Mouse (Mus musculus): ENCODE measurements around the gene A830031A19Rik. TPM values are rescaled to one million over a fixed set of nuclear protein-coding genes. Genes with fewer than 3 reads are reported as not detected.

Gene A830031A19Rik
- polyA plus RNA-seq, 1 experiment: not detected

- peak overlapping the region; percentile 58 for H3K4me3 ChIP-seq (ENCODE audit: low read depth, low read length)
- peak overlapping the region; percentile 28 for H3K9ac ChIP-seq (ENCODE audit: low read depth, poor library complexity, severe bottlenecking)
- no peak overlapping the region for H3K27ac ChIP-seq (ENCODE audit: insufficient read depth, low read length)
- no peak for TF ChIP-seq EP300 (IDR thresholded peaks at IDR 0.05; ENCODE audit: insufficient read depth, low read depth, low read length)
- peak; percentile 16 for TF ChIP-seq CTCF (IDR thresholded peaks at IDR 0.05; ENCODE audit: low read depth, low read length)
- TF ChIP-seq POLR2A (IDR thresholded peaks at IDR 0.05; ENCODE audit: insufficient read depth, low read length): no peak
- H3K36me3 ChIP-seq (ENCODE audit: control insufficient read depth, insufficient read depth, low read length, poor library complexity, severe bottlenecking): no peaks in the 10 kb centered on the region
- no peaks in the 10 kb centered on the region for H3K9me3 ChIP-seq (replicated peaks; ENCODE audit: control insufficient read depth, insufficient read depth, low read length, poor library complexity, severe bottlenecking)
- peaks cover 2% of the 10 kb centered on the region for H3K4me1 ChIP-seq (ENCODE audit: control insufficient read depth, insufficient read depth, low read length)
- peaks cover 40% of the 10 kb centered on the region for H3K27me3 ChIP-seq (ENCODE audit: control insufficient read depth, insufficient read depth, low read length, poor library complexity, severe bottlenecking)
Measured at GRCm38 (mm10) chr11:24081016-24081686, 6.3 kb upstream of the A830031A19Rik start.

- peaks cover 40% of the 10 kb centered on the region for H3K27me3 ChIP-seq (ENCODE audit: control insufficient read depth, insufficient read depth, low read length, poor library complexity, severe bottlenecking)
- H3K36me3 ChIP-seq (ENCODE audit: control insufficient read depth, insufficient read depth, low read length, poor library complexity, severe bottlenecking): no peaks in the 10 kb centered on the region
- H3K4me1 ChIP-seq (ENCODE audit: control insufficient read depth, insufficient read depth, low read length): peaks cover 2% of the 10 kb centered on the region
- H3K9ac ChIP-seq (ENCODE audit: low read depth, poor library complexity, severe bottlenecking): peak overlapping the region; percentile 28
- H3K4me3 ChIP-seq (ENCODE audit: low read depth, low read length): peak overlapping the region; percentile 58
- TF ChIP-seq CTCF (IDR thresholded peaks at IDR 0.05; ENCODE audit: low read depth, low read length) (no peak), POLR2A (IDR thresholded peaks at IDR 0.05; ENCODE audit: insufficient read depth, low read length) (no peak), EP300 (IDR thresholded peaks at IDR 0.05; ENCODE audit: insufficient read depth, low read depth, low read length) (no peak)
- no peak overlapping the region for H3K27ac ChIP-seq (ENCODE audit: insufficient read depth, low read length)
- H3K9me3 ChIP-seq (replicated peaks; ENCODE audit: control insufficient read depth, insufficient read depth, low read length, poor library complexity, severe bottlenecking): no peaks in the 10 kb centered on the region
Measured at GRCm38 (mm10) chr11:24080541-24080940, 5.7 kb upstream of the A830031A19Rik start.

- peaks cover 2% of the 10 kb centered on the region for H3K4me1 ChIP-seq (ENCODE audit: control insufficient read depth, insufficient read depth, low read length)
- peak overlapping the region; percentile 42 for H3K4me3 ChIP-seq (ENCODE audit: low read depth, low read length)
- H3K27me3 ChIP-seq (ENCODE audit: control insufficient read depth, insufficient read depth, low read length, poor library complexity, severe bottlenecking): peaks cover 40% of the 10 kb centered on the region
- no peaks in the 10 kb centered on the region for H3K9me3 ChIP-seq (replicated peaks; ENCODE audit: control insufficient read depth, insufficient read depth, low read length, poor library complexity, severe bottlenecking)
- H3K36me3 ChIP-seq (ENCODE audit: control insufficient read depth, insufficient read depth, low read length, poor library complexity, severe bottlenecking): no peaks in the 10 kb centered on the region
- no peak overlapping the region for H3K27ac ChIP-seq (ENCODE audit: insufficient read depth, low read length)
- peak overlapping the region; percentile 43; the same call in 1 of the 2 replicates for H3K9ac ChIP-seq (ENCODE audit: low read depth, poor library complexity, severe bottlenecking)
- TF ChIP-seq EP300 (IDR thresholded peaks at IDR 0.05; ENCODE audit: insufficient read depth, low read depth, low read length) (no peak), POLR2A (IDR thresholded peaks at IDR 0.05; ENCODE audit: insufficient read depth, low read length) (no peak), CTCF (IDR thresholded peaks at IDR 0.05; ENCODE audit: low read depth, low read length) (no peak)
Measured at GRCm38 (mm10) chr11:24079392-24080391, 4.8 kb upstream of the A830031A19Rik start.

- Histone ChIP-seq H3K4me3 (ENCODE audit: low read depth, low read length) (peak overlapping the region; percentile 50), H3K27ac (ENCODE audit: insufficient read depth, low read length) (no peak overlapping the region), H3K9me3 (replicated peaks; ENCODE audit: control insufficient read depth, insufficient read depth, low read length, poor library complexity, severe bottlenecking) (no peaks in the 10 kb centered on the region), H3K27me3 (ENCODE audit: control insufficient read depth, insufficient read depth, low read length, poor library complexity, severe bottlenecking) (peaks cover 42% of the 10 kb centered on the region), H3K9ac (ENCODE audit: low read depth, poor library complexity, severe bottlenecking) (peak overlapping the region; percentile 50; the same call in 1 of the 2 replicates), H3K36me3 (ENCODE audit: control insufficient read depth, insufficient read depth, low read length, poor library complexity, severe bottlenecking) (no peaks in the 10 kb centered on the region), H3K4me1 (ENCODE audit: control insufficient read depth, insufficient read depth, low read length) (peaks cover 2% of the 10 kb centered on the region)
- no peak for TF ChIP-seq POLR2A (IDR thresholded peaks at IDR 0.05; ENCODE audit: insufficient read depth, low read length)
- no peak for TF ChIP-seq CTCF (IDR thresholded peaks at IDR 0.05; ENCODE audit: low read depth, low read length)
- no peak for TF ChIP-seq EP300 (IDR thresholded peaks at IDR 0.05; ENCODE audit: insufficient read depth, low read depth, low read length)
Measured at GRCm38 (mm10) chr11:24078706-24079316, 4.0 kb upstream of the A830031A19Rik start.

- H3K4me1 ChIP-seq (ENCODE audit: control insufficient read depth, insufficient read depth, low read length): peaks cover 2% of the 10 kb centered on the region
- no peaks in the 10 kb centered on the region for H3K36me3 ChIP-seq (ENCODE audit: control insufficient read depth, insufficient read depth, low read length, poor library complexity, severe bottlenecking)
- H3K27me3 ChIP-seq (ENCODE audit: control insufficient read depth, insufficient read depth, low read length, poor library complexity, severe bottlenecking): peaks cover 45% of the 10 kb centered on the region
- H3K9ac ChIP-seq (ENCODE audit: low read depth, poor library complexity, severe bottlenecking): peak within 1 kb of the TSS; percentile 50
- no peaks in the 10 kb centered on the region for H3K9me3 ChIP-seq (replicated peaks; ENCODE audit: control insufficient read depth, insufficient read depth, low read length, poor library complexity, severe bottlenecking)
- peak within 1 kb of the TSS; percentile 50 for H3K4me3 ChIP-seq (ENCODE audit: low read depth, low read length)
- H3K27ac ChIP-seq (ENCODE audit: insufficient read depth, low read length): no peak within 1 kb of the TSS
- no peak for TF ChIP-seq POLR2A (IDR thresholded peaks at IDR 0.05; ENCODE audit: insufficient read depth, low read length)
- no peak for TF ChIP-seq CTCF (IDR thresholded peaks at IDR 0.05; ENCODE audit: low read depth, low read length)
- TF ChIP-seq EP300 (IDR thresholded peaks at IDR 0.05; ENCODE audit: insufficient read depth, low read depth, low read length): no peak
Measured at GRCm38 (mm10) chr11:24077795-24078705, 3.2 kb upstream of the A830031A19Rik start, which contains the start of gene Bcl11a. Gene Bcl11a, plus strand, starts transcription at chr11:24078056.

Measured in ES-Bruce4 (cell line).